Mouse (Mus musculus): ENCODE data around the gene Olfr417.
"Not testable (repeated sequence)": the region's sequence is repeated elsewhere in the genome, so short reads cannot be mapped to it uniquely, and the experiment has no call there.

The Olfr417 gene

DNA sequence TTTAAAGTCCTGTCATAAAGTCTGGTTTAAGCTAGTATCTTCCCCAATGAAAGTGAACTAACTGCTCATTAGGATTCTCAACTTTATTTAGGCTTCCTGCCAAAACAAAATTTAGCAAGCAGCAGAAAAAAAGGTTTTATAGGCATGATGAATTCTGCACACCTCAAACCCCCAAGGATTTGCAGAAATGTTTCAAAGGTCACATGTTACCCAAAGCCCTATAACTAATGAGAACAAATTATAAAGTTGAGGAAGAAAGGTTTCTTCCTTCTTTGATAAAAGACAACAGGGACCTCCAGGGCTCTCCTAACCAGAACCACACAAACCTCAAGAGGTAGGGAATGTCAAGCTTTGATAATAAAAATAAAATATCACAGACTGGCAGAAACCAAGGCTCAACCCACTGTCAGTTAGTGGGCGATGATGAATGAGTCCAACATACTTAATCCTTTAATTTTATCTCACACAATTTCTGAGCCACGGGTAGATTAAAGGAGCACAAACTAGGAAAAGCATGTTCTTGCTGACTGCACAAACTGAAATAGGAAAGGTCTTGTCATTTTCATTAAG is at the start of gene Olfr417:
Gene Olfr417 (plus strand): TSS at position 241 of the 570 bp plus-strand sequence.
- DNase-seq = no peak

- no peak for DNase-seq
Observed at GRCm38 (mm10) chr1:174317308-174317707, 47.6 kb upstream of the Olfr417 start.

- no peak for DNase-seq
Observed at GRCm38 (mm10) chr1:174330218-174330617, 34.7 kb upstream of the Olfr417 start, which contains the start of gene Mptx1. Gene Mptx1, plus strand, starts transcription at chr1:174330518.

GRCm38 (mm10) chr1:174353636-174354035 is 11.3 kb upstream of the Olfr417 start:
- not testable (repeated sequence) for DNase-seq

- no peak for DNase-seq
Observed at GRCm38 (mm10) chr1:174354640-174355039, 10.3 kb upstream of the Olfr417 start.

DNA sequence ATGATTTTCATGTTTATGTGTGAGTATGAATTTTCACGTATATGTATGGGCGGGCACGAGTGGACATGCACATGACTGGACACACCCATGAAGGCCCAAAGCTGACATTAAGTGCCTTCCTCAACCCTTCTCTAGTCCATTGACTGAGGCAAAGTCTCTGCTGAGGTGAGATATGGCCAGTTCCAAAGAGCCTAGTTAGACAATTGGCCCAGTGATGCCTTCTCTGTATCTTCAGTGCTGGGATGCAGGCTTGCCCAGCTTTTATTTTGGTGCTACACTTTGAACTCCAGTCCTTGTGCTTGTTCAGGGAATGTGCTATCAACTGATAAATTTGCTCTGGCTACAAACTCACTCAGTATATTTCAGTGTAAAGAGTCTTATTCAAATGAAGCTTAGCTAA is 8.9 kb downstream of the Olfr417 start:
- DNase-seq = no peak

- no peak for DNase-seq
Observed at GRCm38 (mm10) chr1:174390746-174391145, 25.8 kb downstream of the Olfr417 start, which contains the start of gene Olfr248. Gene Olfr248, plus strand, starts transcription at chr1:174391046.

- no peak for DNase-seq
Observed at GRCm38 (mm10) chr1:174422959-174423358, 58.0 kb downstream of the Olfr417 start.

GRCm38 (mm10) chr1:174423764-174424163 is 58.8 kb downstream of the Olfr417 start, which contains the start of gene Olfr414:
Gene Olfr414, plus strand, starts transcription at chr1:174424064.
- DNase-seq = no peak

All from cerebellum, postnatal 10 days (tissue).